Mouse (Mus musculus): ENCODE measurements at regions not wholly inside any gene's neighbourhood (a gene's known extent, or its start where the extent isn't known, plus 50 kb on each side); places are given as distances from the start of the nearest gene placed in this dataset.
A peak's percentile ranks its signal among the peaks of the same experiment; 100 is the strongest.

DNA sequence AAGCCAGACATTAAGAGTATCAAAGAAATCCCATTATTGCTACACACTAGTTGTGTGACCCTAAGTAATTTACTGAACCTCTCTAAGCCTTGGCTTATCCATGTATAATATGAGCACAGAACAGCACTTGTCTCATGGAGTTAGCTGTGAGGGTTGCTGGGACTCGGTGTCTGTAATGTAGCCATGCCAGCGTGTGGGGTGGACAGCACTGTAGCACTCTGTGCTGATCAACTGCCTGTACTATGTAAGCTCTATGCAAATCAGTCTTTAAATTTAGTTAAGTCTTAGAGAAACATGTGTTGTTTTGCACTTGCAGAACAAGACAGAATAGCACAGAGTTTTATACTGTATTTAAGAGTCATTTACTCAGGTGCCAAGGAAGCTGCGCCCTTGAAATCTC, 225.0 kb upstream of the N6amt1 start:
- Histone ChIP-seq H3K4me1 (no peaks in the 10 kb centered on the region), H3K4me2 (no peak overlapping the region), H3K9me3 (no peaks in the 10 kb centered on the region), H3K9ac (no peak overlapping the region), H3K36me3 (no peaks in the 10 kb centered on the region), H3K27me3 (replicated peaks) (no peaks in the 10 kb centered on the region), H3K4me3 (replicated peaks) (no peak overlapping the region), H3K27ac (no peak overlapping the region)
- ATAC-seq (ENCODE audit: insufficient read depth, low FRiP score, low read depth), result no peak
- 93% methylated on average over 3 of the region's 3 CpGs for WGBS

DNA sequence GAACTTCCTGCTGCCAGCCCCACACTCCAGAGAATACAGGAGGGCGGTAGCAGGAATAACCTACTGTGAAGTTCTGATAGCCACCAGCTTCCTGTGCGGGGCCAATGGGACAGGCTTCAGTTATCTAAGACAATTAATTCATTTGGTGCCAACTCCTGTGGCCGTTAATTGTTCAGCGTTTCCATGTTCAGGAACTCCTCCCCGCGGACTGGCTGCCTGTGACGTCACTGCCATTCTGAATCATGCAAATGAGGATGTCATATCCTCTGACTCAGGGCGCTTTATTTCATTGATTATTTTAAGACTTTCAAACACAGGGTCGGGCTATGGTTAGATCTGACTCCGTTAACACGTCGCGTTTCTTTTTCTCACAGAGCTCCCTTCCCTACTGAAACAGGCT, 225.8 kb upstream of the N6amt1 start:
- Histone ChIP-seq H3K4me3 (replicated peaks) (no peak overlapping the region), H3K4me2 (no peak overlapping the region), H3K9ac (no peak overlapping the region), H3K4me1 (no peaks in the 10 kb centered on the region), H3K36me3 (no peaks in the 10 kb centered on the region), H3K9me3 (no peaks in the 10 kb centered on the region), H3K27ac (no peak overlapping the region), H3K27me3 (replicated peaks) (no peaks in the 10 kb centered on the region)
- no peak for ATAC-seq (ENCODE audit: insufficient read depth, low FRiP score, low read depth)
- WGBS, result 66% methylated on average over 13 of the region's 13 CpGs

DNA sequence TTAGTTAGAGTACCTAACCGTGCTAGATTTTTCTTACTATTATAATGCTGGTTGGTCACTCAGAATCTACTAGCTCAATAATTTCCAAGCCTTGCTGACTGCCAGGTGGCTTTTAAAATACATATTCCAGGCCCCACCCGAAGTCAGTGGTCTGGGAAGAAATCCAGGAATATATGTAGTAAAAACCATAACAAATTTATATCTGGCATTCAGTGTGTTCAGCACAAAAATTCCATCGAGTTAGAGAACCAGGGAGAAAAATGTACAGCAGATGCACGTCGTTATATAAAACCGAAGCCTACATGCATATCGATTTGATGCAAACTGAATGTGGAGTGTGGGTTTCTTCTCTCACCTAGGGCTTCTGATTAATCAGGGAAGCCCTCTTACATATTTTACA, 229.5 kb upstream of the N6amt1 start:
- Histone ChIP-seq H3K9me3 (no peaks in the 10 kb centered on the region), H3K27me3 (replicated peaks) (no peaks in the 10 kb centered on the region), H3K36me3 (no peaks in the 10 kb centered on the region), H3K9ac (no peak overlapping the region), H3K4me3 (replicated peaks) (no peak overlapping the region), H3K4me2 (no peak overlapping the region), H3K27ac (no peak overlapping the region), H3K4me1 (no peaks in the 10 kb centered on the region)
- ATAC-seq (ENCODE audit: insufficient read depth, low FRiP score, low read depth), result no peak
- 65% methylated on average over 7 of the region's 7 CpGs for whole genome bisulfite sequencing

DNA sequence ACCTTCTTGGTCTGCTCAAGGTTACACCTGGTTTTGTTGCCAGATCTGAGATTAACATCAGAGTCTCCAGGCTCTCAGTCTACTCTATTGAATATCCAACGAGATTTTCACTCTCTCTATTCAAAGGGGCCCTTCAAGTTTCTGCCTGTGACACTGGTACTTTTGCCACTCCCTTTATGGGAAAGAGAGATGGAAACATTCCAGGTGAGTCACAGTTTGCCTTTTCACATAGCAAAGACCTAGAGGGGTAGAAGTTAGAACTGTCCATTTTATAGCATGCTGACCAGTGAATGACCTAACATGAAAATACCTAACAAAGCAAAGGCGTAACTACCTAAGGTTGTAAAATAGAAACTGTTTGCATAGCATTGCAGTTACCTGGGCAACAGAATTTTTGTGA, 250.4 kb upstream of the N6amt1 start:
- WGBS, result 61% methylated on average over 2 of the region's 2 CpGs
- H3K9me3 ChIP-seq, result no peaks in the 10 kb centered on the region

DNA sequence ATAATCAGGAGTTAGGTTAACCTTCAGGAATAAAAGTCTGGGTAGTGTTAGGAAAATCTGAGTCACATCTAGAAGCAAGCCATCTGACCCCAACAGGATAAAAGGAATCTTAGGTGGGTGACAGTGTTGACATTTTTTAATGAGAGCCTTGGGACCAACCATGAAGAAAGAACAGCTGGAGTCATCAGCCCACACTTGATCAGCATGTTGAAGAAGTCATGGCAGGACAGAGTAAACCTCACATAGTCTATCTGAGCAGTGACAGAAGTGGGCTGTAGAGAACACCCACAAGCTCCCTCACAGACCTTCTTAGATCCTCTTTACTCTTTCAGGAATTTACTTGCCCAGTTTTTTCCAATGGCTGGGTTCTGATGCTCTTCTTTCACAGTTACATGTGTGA, 251.9 kb upstream of the N6amt1 start:
- Histone ChIP-seq H3K4me2 (no peak overlapping the region), H3K4me1 (no peaks in the 10 kb centered on the region), H3K9me3 (no peaks in the 10 kb centered on the region), H3K9ac (no peak overlapping the region), H3K4me3 (replicated peaks) (no peak overlapping the region), H3K27me3 (replicated peaks) (no peaks in the 10 kb centered on the region), H3K36me3 (no peaks in the 10 kb centered on the region), H3K27ac (no peak overlapping the region)
- ATAC-seq (ENCODE audit: insufficient read depth, low FRiP score, low read depth), result no peak

More for the DNA sequence above, 250.4 kb upstream of the N6amt1 start:
- peak; percentile 63 for ATAC-seq (ENCODE audit: insufficient read depth, low FRiP score, low read depth)
- no peaks in the 10 kb centered on the region for H3K27me3 ChIP-seq (replicated peaks)
- H3K36me3 ChIP-seq, result no peaks in the 10 kb centered on the region
- H3K9ac ChIP-seq, result no peak overlapping the region
- no peak overlapping the region for H3K4me3 ChIP-seq (replicated peaks)
- no peaks in the 10 kb centered on the region for H3K4me1 ChIP-seq
- peak overlapping the region; percentile 18; the same call in 1 of the 2 replicates for H3K27ac ChIP-seq
- no peak overlapping the region for H3K4me2 ChIP-seq

DNA sequence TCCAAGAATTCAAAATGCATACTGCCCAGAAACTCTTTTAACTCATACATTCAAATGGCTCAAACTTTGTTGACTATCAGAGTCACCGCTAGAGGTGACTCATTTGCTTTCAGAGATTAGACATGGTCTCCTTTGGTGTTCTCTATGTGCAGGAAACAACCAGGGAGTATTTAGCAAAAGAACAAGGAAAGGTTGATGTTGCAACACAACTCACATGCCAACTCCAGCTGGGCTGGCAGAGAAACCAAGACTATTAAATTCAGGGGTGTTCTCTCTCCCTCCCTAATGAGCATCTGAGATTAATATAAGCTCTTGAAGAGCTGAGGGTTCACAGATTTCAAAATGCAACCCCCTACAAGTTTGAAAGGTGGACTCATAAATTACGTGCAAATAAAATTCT, 262.0 kb upstream of the N6amt1 start:
- H3K36me3 ChIP-seq, result no peaks in the 10 kb centered on the region
- H3K4me2 ChIP-seq, result no peak overlapping the region
- H3K4me3 ChIP-seq (replicated peaks), result no peak overlapping the region
- ATAC-seq (ENCODE audit: insufficient read depth, low FRiP score, low read depth), result no peak
- WGBS, result 71% methylated on average over 2 of the region's 2 CpGs
- H3K4me1 ChIP-seq, result no peaks in the 10 kb centered on the region
- no peaks in the 10 kb centered on the region for H3K27me3 ChIP-seq (replicated peaks)
- H3K9ac ChIP-seq, result no peak overlapping the region
- no peaks in the 10 kb centered on the region for H3K9me3 ChIP-seq
- no peak overlapping the region for H3K27ac ChIP-seq

DNA sequence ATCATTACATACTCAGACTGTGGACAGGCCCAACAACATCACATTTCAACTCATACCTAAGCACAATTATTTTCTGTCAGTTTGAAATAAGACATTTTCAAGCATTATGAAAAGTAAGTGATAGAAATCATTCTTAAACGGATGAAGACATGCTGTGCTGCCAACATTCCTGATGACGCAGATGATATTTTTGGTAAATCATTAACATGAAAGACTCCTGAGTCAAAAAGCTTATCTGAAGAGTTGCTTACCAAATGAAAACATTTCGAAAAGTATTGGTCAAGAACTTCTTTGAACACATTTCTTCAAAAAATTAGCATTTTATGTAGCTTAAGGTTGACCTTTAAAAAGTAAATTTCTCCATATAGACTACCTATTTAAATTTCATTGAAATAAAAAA, 264.7 kb upstream of the N6amt1 start:
- Histone ChIP-seq H3K36me3 (no peaks in the 10 kb centered on the region), H3K4me1 (no peaks in the 10 kb centered on the region), H3K4me2 (no peak overlapping the region), H3K4me3 (replicated peaks) (no peak overlapping the region), H3K27ac (no peak overlapping the region), H3K27me3 (replicated peaks) (no peaks in the 10 kb centered on the region), H3K9me3 (no peaks in the 10 kb centered on the region), H3K9ac (no peak overlapping the region)
- no peak for ATAC-seq (ENCODE audit: insufficient read depth, low FRiP score, low read depth)
- 68% methylated on average over 3 of the region's 3 CpGs for WGBS

DNA sequence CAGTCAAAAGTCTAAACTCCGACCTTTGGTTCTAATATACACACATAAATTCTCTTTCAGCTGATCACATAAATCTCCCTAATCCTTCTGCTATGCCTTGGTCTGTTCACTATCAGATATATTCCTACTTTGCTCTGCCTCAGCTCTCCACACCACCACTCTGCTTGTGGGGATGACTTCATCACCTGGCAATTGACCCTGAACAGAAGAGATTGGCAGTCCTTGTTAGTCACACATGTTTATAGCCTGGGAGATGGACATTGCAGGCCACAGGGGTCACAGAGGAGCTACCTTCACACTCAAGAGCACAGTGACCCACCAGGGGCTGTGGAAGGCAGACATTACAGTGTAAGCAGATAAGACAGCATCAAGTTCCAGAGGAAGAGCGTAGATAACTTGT, 270.5 kb upstream of the N6amt1 start:
- Histone ChIP-seq H3K4me3 (replicated peaks) (no peak overlapping the region), H3K27me3 (replicated peaks) (no peaks in the 10 kb centered on the region), H3K36me3 (no peaks in the 10 kb centered on the region), H3K4me2 (no peak overlapping the region), H3K9me3 (no peaks in the 10 kb centered on the region), H3K4me1 (no peaks in the 10 kb centered on the region), H3K9ac (no peak overlapping the region), H3K27ac (no peak overlapping the region)
- ATAC-seq (ENCODE audit: insufficient read depth, low FRiP score, low read depth), result no peak
- 39% methylated on average over 2 of the region's 2 CpGs for WGBS

DNA sequence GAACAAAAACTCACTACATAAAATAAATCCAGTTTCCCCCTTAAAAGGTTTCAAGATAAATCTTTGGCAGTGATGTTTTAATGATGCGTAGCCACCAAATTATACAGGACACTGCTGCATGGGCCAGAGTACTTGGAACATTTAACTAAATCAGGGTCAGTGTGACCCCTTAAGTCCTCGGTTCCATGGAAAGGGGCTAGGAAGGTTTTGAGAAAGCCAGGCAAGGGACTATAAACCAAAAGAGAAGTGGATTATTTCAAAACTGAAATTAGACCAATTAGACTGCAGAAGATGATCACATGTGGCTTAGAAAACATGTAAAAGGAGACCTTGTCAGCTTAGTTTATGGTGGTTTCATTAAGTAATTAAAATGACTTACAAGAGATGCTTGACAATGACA, 276.6 kb upstream of the N6amt1 start:
- Histone ChIP-seq H3K36me3 (no peaks in the 10 kb centered on the region), H3K9me3 (no peaks in the 10 kb centered on the region), H3K4me1 (no peaks in the 10 kb centered on the region), H3K9ac (no peak overlapping the region), H3K4me3 (replicated peaks) (no peak overlapping the region), H3K27me3 (replicated peaks) (no peaks in the 10 kb centered on the region), H3K4me2 (no peak overlapping the region), H3K27ac (no peak overlapping the region)
- WGBS, result 86% methylated on average over 2 of the region's 2 CpGs
- ATAC-seq (ENCODE audit: insufficient read depth, low FRiP score, low read depth), result no peak

DNA sequence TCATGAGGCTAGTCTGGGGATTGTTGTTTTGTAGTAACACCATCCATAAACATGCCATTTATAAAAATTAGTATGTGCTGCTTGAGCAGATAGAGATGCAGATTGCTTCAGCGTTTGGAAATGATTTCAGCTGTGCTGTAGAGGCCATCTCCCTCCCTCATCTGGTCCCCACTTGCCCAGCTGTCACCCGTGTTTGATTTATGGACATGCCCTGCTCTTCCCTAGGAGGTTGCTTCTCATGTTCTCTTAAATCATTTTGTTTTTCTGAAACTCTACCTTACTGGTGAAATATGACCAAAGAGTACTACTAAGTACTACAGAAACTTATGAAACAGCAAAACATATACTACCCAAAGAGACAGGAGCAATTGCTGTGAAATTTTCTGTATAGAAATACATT, 284.7 kb upstream of the N6amt1 start:
- Histone ChIP-seq H3K27me3 (replicated peaks) (no peaks in the 10 kb centered on the region), H3K27ac (no peak overlapping the region), H3K9me3 (no peaks in the 10 kb centered on the region), H3K4me3 (replicated peaks) (no peak overlapping the region), H3K4me2 (no peak overlapping the region), H3K9ac (no peak overlapping the region), H3K4me1 (no peaks in the 10 kb centered on the region), H3K36me3 (no peaks in the 10 kb centered on the region)
- WGBS, result 41% methylated on average over 2 of the region's 2 CpGs
- no peak for ATAC-seq (ENCODE audit: insufficient read depth, low FRiP score, low read depth)

DNA sequence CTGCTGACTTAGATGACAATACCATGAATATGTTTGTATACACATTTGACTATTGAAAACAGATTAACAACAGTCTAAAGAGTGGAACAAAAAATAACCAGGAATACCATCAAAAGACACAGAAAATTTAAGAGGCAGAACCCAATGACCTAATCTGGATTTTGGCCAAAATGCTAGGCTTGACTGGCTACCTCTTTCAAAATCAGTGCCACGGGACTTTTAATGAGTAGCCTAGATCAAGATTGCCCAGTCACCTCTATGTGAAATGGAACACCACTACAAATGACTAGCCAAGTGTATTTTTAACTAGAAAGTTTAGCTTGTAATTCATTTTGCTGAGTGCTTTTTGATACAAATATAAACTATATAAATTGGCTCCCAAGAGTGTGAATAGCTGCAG, 286.0 kb upstream of the N6amt1 start:
- ATAC-seq (ENCODE audit: insufficient read depth, low FRiP score, low read depth), result no peak
- Histone ChIP-seq H3K9me3 (no peaks in the 10 kb centered on the region), H3K4me3 (replicated peaks) (no peak overlapping the region), H3K4me1 (no peaks in the 10 kb centered on the region), H3K27ac (no peak overlapping the region), H3K36me3 (no peaks in the 10 kb centered on the region), H3K27me3 (replicated peaks) (no peaks in the 10 kb centered on the region), H3K9ac (no peak overlapping the region), H3K4me2 (no peak overlapping the region)
- 62% methylated on average over 1 of the region's 1 CpGs for WGBS

DNA sequence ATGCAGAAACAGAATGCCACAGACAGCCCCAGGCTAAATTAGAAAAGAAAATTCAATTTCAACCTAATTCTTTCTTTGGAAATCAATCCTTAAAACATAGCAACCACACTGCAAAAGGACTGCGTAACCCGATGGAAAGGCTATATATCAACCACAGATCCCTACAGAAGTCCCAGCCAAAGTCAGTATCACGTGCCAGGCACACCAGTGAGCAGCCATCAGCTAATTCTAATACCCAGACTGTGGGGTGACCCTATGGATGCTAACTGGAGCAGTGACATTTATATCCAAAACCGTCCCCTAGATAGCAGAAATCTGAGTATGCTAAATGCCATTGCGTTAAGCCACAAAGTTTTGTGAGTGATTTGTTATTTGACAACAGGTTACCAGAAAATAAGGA, 286.5 kb upstream of the N6amt1 start:
- Histone ChIP-seq H3K36me3 (no peaks in the 10 kb centered on the region), H3K4me1 (no peaks in the 10 kb centered on the region), H3K9ac (no peak overlapping the region), H3K4me3 (replicated peaks) (no peak overlapping the region), H3K9me3 (no peaks in the 10 kb centered on the region), H3K27ac (no peak overlapping the region), H3K27me3 (replicated peaks) (no peaks in the 10 kb centered on the region), H3K4me2 (no peak overlapping the region)
- no peak for ATAC-seq (ENCODE audit: insufficient read depth, low FRiP score, low read depth)
- 76% methylated on average over 5 of the region's 5 CpGs for WGBS

DNA sequence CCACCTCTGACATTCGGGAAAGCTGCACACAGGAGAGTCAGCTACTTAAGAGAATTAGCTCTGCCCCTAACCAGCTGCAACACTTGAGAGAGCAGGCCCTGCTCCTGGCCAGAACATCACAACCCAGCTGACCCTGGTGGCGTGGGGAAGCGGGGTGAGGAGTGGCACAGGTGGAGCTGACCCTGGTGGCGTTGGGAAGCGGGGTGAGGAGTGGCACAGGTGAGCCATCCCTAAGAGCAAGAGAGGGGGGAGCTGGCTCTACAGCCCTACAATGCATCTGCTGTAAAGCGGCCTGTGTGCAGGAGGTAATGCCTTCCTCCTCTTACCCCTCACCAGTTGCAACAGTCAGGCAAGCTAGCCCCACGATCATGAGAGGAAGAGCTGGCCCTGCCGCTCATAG, 293.5 kb upstream of the N6amt1 start:
- ATAC-seq (ENCODE audit: insufficient read depth, low FRiP score, low read depth), result no peak
- no peak overlapping the region for H3K4me2 ChIP-seq
- H3K36me3 ChIP-seq, result no peaks in the 10 kb centered on the region
- no peaks in the 10 kb centered on the region for H3K4me1 ChIP-seq
- H3K9me3 ChIP-seq, result no peaks in the 10 kb centered on the region
- no peaks in the 10 kb centered on the region for H3K27me3 ChIP-seq (replicated peaks)
- no peak overlapping the region for H3K4me3 ChIP-seq (replicated peaks)
- H3K9ac ChIP-seq, result no peak overlapping the region
- WGBS, result 85% methylated on average over 8 of the region's 8 CpGs
- no peak overlapping the region for H3K27ac ChIP-seq

Measured in stomach, embryonic 15.5 days (tissue).